Mouse (Mus musculus): ENCODE measurements around the gene Stard3.

Gene Stard3

GRCm38 (mm10) chr11:98358161-98359083 is at the start of gene Stard3:
TSS of gene Stard3 (plus strand) at chr11:98358368.
- DNase-seq (ENCODE audit: low spot score in 2 of 2): peak; percentile 80 to 82

DNA sequence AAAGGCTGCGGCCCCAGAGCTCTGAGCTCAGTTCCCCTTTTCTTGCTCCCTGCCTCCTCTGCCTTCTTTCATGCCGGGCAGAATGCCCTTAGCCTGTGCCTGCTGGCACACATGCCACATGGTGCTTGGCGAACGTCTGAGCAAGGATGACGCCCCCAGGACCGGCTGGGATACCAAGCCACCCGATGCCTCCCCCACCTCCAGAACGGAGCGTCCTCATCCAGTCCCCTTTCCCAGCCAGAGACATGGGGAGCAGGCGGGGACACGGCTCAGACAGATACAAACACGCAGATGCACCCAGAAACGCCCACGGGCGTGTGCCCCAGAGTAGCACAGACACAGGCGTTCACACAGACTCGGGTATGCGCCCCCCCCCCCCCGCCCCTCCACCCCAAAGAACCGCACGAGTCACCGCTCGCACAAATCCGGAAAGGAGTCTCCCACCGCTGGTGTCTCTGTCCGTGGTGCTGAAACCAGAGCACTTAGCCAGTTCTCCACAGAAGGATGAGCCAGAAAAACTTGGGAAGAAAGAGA is 44.3 kb upstream of the Stard3 start:
- peak in 1 of 2 experiments; percentile 68 for DNase-seq (ENCODE audit: low spot score in 2 of 2)

- DNase-seq (ENCODE audit: low spot score in 2 of 2): no peak
Measured at GRCm38 (mm10) chr11:98317479-98317878, 40.7 kb upstream of the Stard3 start.

GRCm38 (mm10) chr11:98318421-98319116 is 39.6 kb upstream of the Stard3 start:
- DNase-seq (ENCODE audit: low spot score in 2 of 2): no peak

GRCm38 (mm10) chr11:98319120-98319519 is 39.0 kb upstream of the Stard3 start:
- DNase-seq (ENCODE audit: low spot score in 2 of 2): no peak

DNA sequence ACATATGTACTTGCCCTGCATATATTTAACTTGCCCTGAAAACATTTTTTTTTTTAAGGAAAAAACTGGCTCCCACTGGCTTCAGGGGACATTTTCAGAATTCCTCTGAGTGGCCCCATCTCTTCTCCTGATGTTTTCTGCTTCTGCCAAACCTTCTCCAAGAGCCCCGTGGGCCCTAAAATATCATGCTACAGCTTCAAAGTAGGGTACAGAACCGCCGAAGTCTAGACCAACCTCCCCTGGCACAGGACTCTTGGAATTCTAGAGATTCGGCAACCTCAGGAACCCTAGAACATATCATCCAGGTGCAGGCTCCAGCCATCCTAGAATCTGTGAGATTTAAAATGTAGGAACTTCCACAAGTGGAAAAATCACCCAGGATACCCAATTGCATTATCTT is 38.6 kb upstream of the Stard3 start:
- DNase-seq (ENCODE audit: low spot score in 2 of 2): no peak

DNA sequence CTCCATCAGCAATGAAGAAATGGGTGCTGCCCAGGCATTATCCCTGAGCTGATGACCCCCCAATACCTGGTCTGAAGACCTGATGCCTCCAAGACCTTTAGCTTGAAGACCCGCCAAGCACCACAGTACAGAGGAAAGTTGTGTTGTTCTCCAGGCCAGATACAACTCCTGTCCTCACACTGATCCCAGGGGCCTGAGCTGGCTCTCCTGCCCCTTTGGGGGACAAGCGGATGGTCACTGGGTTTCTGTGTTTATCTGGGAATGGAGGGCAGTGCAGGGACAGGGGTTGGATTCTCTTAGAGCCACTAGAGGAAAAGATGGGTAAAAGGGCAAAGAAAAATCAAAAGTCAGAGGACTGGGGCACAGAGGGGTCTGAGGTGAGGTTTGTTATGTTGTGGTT is 38.2 kb upstream of the Stard3 start:
- DNase-seq (ENCODE audit: low spot score in 2 of 2): no peak

- DNase-seq (ENCODE audit: low spot score in 2 of 2): no peak
Measured at GRCm38 (mm10) chr11:98320381-98320780, 37.8 kb upstream of the Stard3 start.

DNA sequence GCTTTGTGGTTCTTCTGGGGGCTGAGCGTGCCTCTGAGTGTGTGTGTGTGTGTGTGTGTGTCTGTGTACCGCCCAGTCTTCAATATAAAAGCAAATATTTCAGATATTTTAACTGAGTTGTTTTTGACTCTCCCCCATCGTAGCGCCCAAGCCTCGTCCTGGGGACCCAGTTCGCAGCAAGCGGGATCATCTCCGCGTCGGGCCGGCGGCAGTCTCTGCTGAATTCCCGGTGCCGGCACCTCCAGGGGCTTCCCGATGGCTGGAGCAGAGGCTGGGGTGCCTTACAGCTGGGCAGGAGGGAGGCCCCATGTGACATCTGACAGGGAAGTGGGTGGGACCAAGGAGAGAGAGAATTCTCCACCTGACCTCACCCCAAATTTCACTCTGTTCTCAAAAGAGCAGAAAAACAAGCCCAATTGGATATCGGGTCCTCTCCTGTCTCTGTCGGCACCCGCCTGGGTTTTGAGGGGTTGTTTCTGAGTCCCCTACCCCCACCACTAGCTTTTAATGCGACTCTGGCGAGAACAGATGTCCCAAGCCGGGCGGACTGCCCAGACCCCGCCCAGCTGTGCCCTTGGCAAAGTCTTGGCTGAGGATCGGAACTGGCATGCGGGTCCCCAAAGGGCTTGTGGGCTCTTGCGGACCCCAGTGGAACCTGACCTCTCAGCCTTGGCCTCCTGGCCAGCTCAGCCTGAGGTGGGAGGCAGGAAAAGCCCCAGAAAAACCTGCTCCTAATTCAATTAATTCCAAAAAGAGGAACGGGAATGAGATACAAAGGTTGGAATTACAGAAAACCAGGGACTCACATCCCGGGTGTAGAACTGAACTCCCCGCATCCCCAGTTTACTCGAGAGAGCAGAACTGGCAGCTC is 37.1 kb upstream of the Stard3 start:
- no peak for DNase-seq (ENCODE audit: low spot score in 2 of 2)

- no peak for DNase-seq (ENCODE audit: low spot score in 2 of 2)
Measured at GRCm38 (mm10) chr11:98321677-98322003, 36.5 kb upstream of the Stard3 start.

- DNase-seq (ENCODE audit: low spot score in 2 of 2): no peak
Measured at GRCm38 (mm10) chr11:98322159-98322558, 36.0 kb upstream of the Stard3 start.

- no peak for DNase-seq (ENCODE audit: low spot score in 2 of 2)
Measured at GRCm38 (mm10) chr11:98323136-98323866, 34.9 kb upstream of the Stard3 start.

- no peak for DNase-seq (ENCODE audit: low spot score in 2 of 2)
Measured at GRCm38 (mm10) chr11:98323933-98324332, 34.2 kb upstream of the Stard3 start.

DNA sequence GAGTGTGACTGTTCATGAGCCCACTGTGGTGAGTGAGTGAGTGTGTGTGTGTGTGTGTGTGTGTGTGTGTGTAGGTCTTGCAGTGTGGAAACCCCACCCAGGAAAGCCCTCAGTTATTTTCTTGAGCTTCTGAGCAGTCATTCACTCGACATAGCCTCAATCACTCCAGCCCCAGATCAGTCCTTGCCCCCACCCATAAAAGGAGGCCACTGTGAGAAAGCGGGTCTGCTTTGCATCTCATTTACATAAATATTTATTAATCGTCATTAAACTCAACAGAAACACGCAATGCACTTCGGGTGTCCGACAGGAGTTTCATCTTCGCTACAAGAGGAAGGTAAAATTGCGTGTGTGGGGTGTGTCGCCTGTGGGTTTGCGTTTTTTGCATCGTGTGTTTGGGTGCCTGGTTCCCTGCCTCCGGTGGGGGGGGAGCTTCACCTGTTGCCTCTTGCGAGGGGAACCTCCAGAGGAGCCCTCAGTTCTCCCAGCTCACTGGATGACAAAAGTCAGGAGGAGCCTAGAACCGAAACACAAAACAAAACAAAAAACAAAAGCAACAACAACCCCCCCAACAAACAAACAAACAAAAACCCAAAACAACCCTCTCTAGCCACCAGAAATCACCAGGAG is 32.9 kb upstream of the Stard3 start:
- no peak for DNase-seq (ENCODE audit: low spot score in 2 of 2)

GRCm38 (mm10) chr11:98325821-98326218 is 32.3 kb upstream of the Stard3 start:
- no peak for DNase-seq (ENCODE audit: low spot score in 2 of 2)

GRCm38 (mm10) chr11:98326741-98327135 is 31.4 kb upstream of the Stard3 start:
- no peak for DNase-seq (ENCODE audit: low spot score in 2 of 2)

DNA sequence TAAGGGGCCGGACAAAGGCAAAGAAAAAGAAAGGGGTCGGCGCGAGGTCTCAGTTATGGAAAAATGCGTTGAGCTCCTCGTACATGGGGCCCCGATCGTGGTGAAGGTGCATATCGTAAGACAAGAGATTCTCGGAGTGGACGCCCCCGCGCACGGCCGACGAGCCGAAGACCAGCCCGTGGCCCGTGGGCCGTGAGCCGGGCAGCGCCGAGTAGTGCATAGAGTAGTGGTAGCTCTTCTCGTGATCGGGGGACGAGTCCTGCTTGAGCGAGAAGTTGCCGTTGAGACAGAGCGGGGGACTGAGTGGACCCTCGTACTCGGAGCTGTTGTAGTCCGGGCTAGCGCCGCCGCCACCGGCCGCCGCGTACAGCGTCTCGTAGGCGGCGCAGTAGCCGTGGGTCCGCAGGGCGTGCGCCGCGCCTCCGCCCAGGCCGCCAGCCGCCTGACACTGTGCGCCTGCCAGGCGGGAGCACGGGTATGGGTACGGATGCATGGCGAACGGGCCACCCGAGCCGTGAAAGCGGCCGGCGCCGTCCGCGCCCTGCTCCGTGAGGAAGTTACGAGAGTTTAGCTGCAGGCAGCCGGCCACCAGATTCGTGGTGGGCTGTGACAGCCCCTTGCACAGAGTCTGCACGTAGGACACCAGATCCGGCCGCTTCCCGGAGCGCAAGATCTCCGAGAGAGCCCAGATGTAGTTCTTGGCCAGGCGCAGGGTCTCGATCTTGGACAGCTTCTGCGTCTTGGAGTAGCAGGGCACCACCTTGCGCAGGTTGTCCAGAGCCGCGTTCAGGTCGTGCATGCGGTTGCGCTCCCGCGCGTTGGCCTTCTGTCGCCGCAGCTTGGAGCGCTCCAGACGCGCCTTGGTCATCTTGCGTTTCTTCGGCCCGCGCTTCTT is 30.8 kb upstream of the Stard3 start:
- DNase-seq (ENCODE audit: low spot score in 2 of 2): no peak

GRCm38 (mm10) chr11:98328031-98328370 is 30.2 kb upstream of the Stard3 start:
- DNase-seq (ENCODE audit: low spot score in 2 of 2): no peak

- DNase-seq (ENCODE audit: low spot score in 2 of 2): no peak
Measured at GRCm38 (mm10) chr11:98328371-98329069, 29.6 kb upstream of the Stard3 start.

All from frontal cortex, postnatal 10 days (tissue).